Mouse (Mus musculus) c-Kit-positive CD71-positive TER-119-positive erythroid progenitor cells, embryonic 14.5 days (primary cell): ENCODE results near the gene Grk5.

Experiments used
- DNase-seq: peaks from one replicate; pipeline ENCODE4 v3.0.0-alpha.2; 2013; ENCODE audit warnings: low spot score

The Grk5 gene

GRCm38 (mm10) chr19:61064386-61064785 lies 174.8 kb downstream of the Grk5 start:
- no peak for DNase-seq

- no peak for DNase-seq
These were observed 175.5 kb downstream of the Grk5 start for GRCm38 (mm10) chr19:61065011-61065410.

- DNase-seq = peak; percentile 16
These were observed 189.1 kb downstream of the Grk5 start for GRCm38 (mm10) chr19:61078622-61079021.

- no peak for DNase-seq
These were observed 190.8 kb downstream of the Grk5 start for GRCm38 (mm10) chr19:61080251-61080749.

GRCm38 (mm10) chr19:61083006-61083405 lies 193.5 kb downstream of the Grk5 start:
- DNase-seq = no peak

GRCm38 (mm10) chr19:61084149-61084940 lies 194.8 kb downstream of the Grk5 start:
- peak; percentile 76 for DNase-seq

GRCm38 (mm10) chr19:61085217-61085616 lies 195.7 kb downstream of the Grk5 start:
- DNase-seq = no peak

GRCm38 (mm10) chr19:61087781-61088180 lies 198.2 kb downstream of the Grk5 start:
- no peak for DNase-seq

- DNase-seq = no peak
These were observed 199.5 kb downstream of the Grk5 start for GRCm38 (mm10) chr19:61089001-61089400.

GRCm38 (mm10) chr19:61090541-61090940 lies 201.0 kb downstream of the Grk5 start:
- no peak for DNase-seq

GRCm38 (mm10) chr19:61096776-61097175 lies 207.2 kb downstream of the Grk5 start:
- no peak for DNase-seq

- DNase-seq = peak; percentile 23
These were observed 208.2 kb downstream of the Grk5 start for GRCm38 (mm10) chr19:61097764-61098163.

- peak; percentile 28 for DNase-seq
These were observed 220.6 kb downstream of the Grk5 start for GRCm38 (mm10) chr19:61110184-61110583.

- DNase-seq = no peak
These were observed 241.5 kb downstream of the Grk5 start for GRCm38 (mm10) chr19:61131096-61131495.

- DNase-seq = no peak
These were observed 249.1 kb downstream of the Grk5 start for GRCm38 (mm10) chr19:61138655-61139054.

- peak; percentile 88 for DNase-seq
These were observed 251.0 kb downstream of the Grk5 start, which contains the start of gene Zfp950 for GRCm38 (mm10) chr19:61140342-61141206. TSS of gene Zfp950 (minus strand) at chr19:61140840.

GRCm38 (mm10) chr19:61141299-61141698 lies 251.8 kb downstream of the Grk5 start:
- no peak for DNase-seq
